Mouse (Mus musculus) lung, postnatal 14 days (tissue): ENCODE measurements around the gene Kitl.

ENCODE experiments used
- DNase-seq: peaks from one replicate; pipeline ENCODE4 v3.0.0; 2021

Kitl gene

GRCm38 (mm10) chr10:100127837-100128743, 112.7 kb downstream of the Kitl start:
- peak; percentile 12 for DNase-seq

- no peak for DNase-seq
Measured at GRCm38 (mm10) chr10:100131657-100132056, 116.2 kb downstream of the Kitl start.

- no peak for DNase-seq
Measured at GRCm38 (mm10) chr10:100132304-100132703, 116.9 kb downstream of the Kitl start.

GRCm38 (mm10) chr10:100138552-100138951, 123.1 kb downstream of the Kitl start:
- no peak for DNase-seq

- no peak for DNase-seq
Measured at GRCm38 (mm10) chr10:100148123-100148522, 132.7 kb downstream of the Kitl start.
